Mouse (Mus musculus) heart, adult 8-10 months (tissue): Measurements from ENCODE around the gene Kmo. TPM values are rescaled to one million over a fixed set of nuclear protein-coding genes. Genes with fewer than 3 reads are reported as not detected.

Experiments used
- DNase-seq: peaks from one replicate; pipeline ENCODE4 v3.0.0; 2022; ENCODE audit warnings: low spot score
- total RNA-seq, 4 experiments: library from RNA; stranded (reverse); gene quantifications; 2 replicates each; pipeline ENCODE4 v1.2.4; 2022

The Kmo gene
- total RNA-seq, 4 experiments from 2014 or later: 0.28 to 0.44 (median 0.30) TPM

DNA sequence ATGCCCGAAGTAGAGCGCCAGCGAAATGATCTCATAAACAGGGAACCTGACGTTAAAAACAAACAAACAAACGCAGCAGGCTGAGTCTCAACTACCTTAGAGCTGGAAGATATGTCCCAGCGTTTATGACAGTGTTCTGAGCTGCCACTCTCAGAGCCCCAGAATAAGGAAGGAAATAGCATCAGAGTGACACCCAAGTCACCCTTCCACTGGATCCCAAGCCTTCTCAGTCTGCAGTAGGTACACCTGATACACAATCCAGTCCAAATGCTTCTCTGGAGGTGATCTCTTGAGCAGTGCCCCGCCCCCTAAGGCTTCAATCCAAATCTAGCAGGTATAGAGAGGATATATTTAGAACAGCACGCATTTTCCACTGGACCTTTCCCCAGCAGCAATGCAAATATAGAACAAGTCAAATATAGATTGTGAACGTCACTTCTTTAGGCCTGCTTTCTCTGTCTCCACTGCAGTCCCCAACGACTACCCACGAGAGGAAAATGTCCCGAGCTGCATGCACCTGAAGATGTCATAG lies 73.3 kb downstream of the Kmo start:
- DNase-seq: no peak

DNA sequence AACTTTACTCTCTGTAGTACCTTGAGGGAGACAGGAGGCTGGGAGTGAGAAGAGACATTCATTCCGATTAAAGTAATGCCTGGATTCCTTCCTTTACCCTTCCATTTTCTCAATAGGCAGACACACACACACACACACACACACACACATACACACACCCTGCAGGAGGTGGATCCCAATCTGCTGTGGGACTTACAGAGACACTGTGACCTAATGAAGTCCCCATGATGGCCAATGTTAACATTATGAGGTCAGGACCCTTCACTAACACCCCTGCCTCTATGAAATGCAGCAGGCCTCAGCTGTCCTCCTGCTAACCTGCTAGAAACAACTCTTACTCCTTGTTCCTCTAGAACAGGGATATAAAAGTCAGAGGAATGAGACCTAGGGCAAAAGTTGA lies 78.1 kb downstream of the Kmo start, which contains the start of gene Wdr64:
TSS of gene Wdr64 (plus strand) at position 301 of the 400 bp plus-strand sequence.
- no peak for DNase-seq

DNA sequence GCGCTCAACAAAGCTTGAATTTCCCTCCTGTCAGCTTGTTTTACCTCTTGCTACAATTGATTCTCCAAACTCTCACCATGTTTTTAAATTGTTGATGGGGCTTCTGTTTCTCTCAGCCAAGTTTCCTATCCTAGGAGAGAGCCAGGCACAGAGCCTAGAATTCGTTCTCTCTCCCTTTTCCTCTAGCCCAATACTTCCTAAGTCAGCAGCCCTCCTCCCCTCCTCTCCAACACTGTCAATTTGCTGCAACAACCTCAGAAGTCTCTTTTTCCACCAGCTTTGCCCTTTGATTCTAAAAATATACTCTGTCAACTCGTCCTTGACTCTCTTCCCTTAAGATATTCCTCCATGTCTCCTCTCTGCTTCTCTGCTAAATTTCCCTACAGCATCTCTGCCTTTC lies 79.2 kb downstream of the Kmo start:
- DNase-seq: no peak

DNA sequence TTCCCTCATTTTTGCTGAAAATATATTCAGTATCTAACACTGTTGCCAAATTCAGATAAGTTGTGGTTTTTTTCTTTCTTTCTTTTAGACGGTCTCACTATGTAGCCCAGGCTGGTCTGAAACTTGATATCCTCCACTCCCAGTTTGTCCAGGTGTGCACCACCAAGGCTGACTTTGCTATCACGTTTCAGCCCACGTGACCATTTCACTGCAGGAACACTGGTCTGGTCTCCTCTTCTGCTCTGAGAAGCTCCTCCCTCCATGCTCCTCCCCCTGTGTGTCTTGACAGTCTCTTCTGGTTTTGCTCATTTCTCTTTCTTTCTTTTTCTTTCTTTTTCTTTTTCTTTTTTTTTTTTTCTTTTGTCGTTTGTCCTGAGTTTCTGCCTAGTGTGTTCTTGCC lies 79.6 kb downstream of the Kmo start:
- DNase-seq: no peak

DNA sequence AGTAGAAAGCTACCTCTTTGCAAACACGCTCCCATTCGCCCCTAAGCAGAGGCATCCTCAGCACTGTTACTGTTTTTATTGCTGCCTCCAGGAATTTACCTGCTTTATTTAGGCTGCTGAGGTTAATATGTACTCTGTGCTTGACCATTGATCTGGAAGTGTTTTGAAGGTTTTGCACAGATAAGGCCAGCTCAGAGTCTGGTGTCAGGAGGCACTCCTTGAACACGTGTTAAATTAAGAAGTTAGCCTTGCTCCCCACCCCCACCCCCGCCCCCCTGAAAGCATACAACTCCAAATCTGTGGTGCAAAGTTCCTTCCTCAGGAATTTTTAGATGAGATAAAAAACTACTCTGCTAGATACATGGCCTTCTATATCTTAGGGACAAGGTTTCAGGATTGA lies 81.0 kb downstream of the Kmo start:
- no peak for DNase-seq

DNA sequence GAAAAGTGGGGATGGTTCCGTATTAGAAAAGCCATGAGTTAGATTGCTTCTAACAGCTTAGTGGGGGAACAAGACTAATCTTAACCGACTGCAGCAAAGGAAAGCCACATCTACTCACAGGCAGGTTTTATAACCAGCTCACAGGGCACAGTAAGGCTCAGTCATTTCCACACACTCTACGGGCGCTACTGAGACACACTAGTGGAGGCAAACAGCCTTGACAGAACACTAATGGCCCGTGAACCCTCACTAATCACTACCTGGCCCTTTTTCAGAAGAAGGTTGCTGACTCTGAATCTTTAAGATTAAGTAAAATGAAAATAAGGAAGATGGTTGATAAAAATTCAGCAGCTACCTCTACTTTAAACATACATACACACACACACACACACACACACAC lies 87.4 kb downstream of the Kmo start:
- DNase-seq: no peak

DNA sequence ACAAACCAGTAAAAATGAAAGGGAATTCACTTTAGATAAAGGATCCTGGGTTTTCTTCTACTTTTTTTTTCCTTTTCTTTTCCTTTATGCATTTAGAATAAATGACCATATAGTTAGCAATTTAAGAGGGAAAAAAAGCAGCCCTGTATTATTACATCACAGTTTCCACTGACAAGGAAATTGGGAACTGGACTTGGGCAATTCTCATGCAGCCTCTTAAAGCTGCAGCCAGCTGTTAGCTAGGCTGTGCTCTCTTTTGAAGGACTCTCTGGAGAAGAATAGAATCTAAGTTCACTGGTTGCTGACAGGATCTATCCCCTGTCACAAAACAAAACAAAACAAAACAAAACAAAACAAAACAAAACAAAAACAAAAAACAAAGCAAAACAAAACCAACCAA lies 87.8 kb downstream of the Kmo start:
- DNase-seq: no peak

Other genes starting within 250 kb of the Kmo start
- gene Rgs7, start 127.9 kb upstream of the Kmo start, total RNA-seq: 1 to 10 TPM in 3 of 4 experiments, under 1 TPM in 1; 0.69 to 1.7 (median 1.3) TPM
- gene Fh1, start 5.3 kb downstream of the Kmo start, total RNA-seq: 100 to 1,000 TPM; 543 to 586 (median 574) TPM
- gene Opn3, start 72.4 kb downstream of the Kmo start, total RNA-seq: 1 to 10 TPM; 3.7 to 5.8 (median 4.0) TPM
- gene Chml, start 72.5 kb downstream of the Kmo start, total RNA-seq: 1 to 10 TPM; 6.7 to 9.7 (median 7.7) TPM
- not detected for gene Wdr64, start 78.2 kb downstream of the Kmo start, total RNA-seq